Mouse (Mus musculus) monocyte, adult 5-6 weeks (primary cell): ENCODE data around the gene Plcb2. TPM values are rescaled to one million over a fixed set of nuclear protein-coding genes. Genes with fewer than 3 reads are reported as not detected.

ENCODE experiments used
- ATAC-seq: fragments of 153-309, 156-312 bp; replicated peaks from 2 replicates; pipeline ENCODE4 v1.8.0; 2017; ENCODE audit warnings: mild to moderate bottlenecking; ENCODE audit not compliant: low TSS enrichment, insufficient number of reproducible peaks, severe bottlenecking, poor library complexity, low FRiP score
- total RNA-seq: library from RNA; stranded (forward); fragments of 200-1000, 200-491, 200-594 nt; gene quantifications from 3 replicates; pipeline ENCODE4 v1.2.3, GENCODE M21; 2017

Gene Plcb2
- total RNA-seq, 1 experiment from 2014 or later: 32.8 TPM

DNA sequence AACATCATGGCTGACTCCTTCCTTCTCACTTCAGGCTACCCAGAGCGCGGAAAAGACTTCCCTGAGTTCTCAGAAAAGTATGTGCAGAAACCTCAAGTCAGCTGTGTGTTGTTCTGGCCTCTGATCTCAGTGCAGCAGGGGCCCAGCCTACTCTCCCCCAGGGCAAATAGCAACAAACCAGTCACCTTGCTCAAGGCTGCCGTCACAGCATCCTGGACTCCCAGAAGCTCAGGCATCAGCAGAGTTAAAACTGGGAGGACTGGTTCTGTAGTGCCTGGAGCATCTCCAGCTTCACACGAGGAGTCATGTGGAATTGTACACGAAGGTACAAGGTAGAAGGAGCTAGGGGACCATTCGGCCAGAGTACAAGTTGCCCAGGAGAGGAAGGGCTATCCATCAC lies 59.0 kb downstream of the Plcb2 start:
- no peak for ATAC-seq

DNA sequence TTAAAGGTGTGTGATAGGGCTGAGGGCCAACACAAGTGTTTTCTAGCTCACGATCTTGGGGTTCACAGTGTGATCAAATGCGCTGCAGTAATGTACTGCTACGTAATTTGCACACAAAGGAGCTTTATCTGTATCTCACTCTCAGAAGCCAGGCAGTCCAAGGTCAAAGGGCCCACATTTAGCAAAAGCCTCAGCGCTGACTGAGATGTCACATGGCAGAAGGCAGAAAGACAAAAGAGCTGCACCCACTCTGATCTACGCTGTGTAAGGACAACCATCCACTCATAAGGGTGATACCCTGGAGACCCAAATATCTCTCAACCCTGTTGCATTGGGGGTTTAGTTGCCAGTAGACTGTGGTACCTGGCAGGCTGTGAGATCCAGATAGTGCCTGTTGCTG lies 61.1 kb downstream of the Plcb2 start:
- ATAC-seq: no peak

DNA sequence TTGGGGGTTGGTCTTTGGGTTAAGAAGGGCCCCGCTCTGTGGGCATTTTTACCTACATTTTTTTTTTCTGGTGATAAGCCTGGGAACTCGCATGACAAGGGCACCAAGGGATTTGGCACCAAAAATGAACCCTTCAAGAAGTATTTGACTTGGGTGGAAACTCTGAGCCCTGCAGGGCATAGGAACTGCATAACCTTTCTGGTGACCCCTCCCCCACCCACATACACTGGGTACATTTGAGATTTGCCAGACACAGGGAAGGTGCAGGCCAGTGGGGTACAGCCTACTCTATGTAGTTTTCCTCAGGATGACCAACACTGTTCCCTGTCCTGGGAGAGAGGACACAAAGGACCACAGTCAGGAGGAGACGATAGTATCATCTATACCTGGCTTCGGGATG lies 62.6 kb downstream of the Plcb2 start:
- no peak for ATAC-seq

DNA sequence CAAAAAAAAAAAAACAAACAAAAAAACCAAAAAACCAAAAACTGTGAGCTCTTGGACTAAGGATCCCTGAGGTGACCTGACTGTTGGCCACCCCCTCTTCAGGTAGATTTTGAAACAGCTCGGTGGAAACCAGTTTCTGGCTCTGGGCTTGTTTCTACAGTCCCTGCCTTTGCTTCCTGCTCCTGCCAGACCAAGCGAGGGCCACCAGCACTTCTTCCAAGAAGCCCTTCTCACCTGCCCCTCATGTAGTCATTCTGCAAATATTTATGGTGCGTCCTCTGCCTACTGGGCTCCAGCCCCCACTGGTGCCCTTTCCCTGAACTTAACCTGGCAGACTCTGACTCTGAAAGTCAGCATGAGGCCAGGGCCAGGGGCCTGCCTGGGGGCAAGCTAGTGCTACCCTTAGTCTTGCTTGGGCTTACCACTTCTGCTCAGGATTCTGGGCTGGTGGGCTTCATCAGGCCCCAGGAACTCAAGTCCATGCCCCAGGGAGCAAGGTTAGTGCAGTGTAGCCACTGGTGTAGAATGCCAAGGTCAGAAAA lies 63.2 kb downstream of the Plcb2 start:
- no peak for ATAC-seq

DNA sequence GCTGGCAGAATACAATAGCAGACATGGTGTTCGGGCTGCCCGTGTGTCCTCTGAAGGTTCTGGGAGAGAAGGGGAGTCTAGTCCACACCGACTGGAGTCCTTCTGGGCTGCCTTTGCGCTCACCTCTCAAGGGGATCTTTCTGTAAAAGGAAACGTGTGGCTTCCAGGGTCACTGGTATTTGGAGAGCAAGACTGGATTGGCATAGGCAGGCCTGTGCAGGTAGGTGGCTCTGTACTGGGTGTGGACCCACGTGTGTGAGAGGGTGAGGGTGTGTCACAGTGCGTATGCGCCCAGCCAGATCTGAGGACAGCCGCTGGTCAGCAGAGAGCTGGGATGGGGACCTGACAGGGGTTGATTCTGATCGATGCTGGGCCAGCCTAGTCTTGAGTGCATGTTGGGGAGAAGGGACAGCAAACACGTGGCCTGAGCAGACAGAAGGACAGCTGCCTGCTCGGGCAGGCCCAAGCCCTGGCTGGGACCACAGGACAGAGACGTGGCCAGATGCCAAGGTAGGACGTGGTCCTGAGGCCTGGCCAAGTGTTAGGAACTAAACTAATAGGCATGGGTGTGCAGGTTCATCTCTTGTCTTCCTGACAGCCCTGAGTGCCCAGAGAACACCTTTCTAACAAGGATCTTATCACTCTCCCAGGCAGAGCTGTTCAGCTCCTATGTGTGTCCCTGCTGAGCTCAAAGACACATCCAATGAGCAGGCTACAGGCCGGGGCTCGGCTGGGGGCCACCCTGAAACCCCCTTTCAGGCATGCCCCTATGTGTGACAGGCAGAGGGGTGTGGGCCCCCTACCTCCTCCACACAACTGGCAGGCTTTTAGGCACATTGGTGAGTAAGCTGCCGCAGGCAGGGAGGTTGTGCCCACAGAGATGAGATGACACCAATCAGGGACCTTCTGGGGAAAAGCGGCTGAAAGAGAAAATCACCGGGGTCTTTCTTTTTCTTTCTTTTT lies 64.2 kb downstream of the Plcb2 start:
- no peak for ATAC-seq

DNA sequence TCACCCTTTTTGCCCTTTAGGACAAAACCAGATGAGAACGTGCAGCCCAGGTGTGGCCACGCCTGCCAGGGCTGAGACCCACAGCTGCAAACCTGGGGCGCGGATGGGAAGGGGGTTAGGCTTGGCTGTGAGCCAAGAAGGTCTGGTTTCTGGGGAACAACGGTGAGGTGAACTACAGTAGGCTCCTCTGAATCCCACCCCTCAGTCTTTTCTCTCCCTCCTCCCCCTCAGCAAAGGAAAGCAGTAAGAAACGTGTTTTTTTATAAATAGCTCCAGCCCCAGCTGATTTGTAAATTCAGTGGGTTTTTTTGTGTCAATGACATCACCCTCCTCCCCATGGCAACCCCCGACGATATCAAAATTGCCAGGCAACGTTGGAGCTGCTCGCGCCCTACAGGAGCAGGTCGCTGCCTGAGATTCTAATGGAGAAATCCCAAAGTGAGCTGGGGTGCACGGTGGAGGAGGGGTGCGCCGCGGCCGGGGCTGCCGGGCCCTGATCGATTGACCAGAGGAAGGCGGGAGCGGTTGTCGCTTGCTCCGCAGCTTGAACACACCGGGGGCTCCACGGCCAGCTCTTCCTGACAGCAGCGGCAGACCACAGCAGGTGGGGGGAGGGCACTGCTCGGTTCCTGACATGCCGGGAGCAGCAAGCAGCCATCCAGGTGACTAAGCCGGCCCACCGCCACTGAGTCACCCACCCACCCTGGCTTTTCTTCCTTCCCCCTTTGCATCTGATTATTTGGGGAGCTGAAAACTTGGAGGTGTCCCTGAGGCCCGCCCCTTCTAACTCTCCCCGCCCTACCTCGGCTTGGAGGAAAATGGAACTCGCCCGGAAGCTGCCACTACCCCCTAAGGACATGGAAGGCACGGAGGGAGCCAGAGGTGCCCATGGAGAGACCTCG lies 65.1 kb downstream of the Plcb2 start, which contains the start of gene Pak6:
Pak6 (plus strand) TSS at position 402 of the 902 bp plus-strand sequence.
- ATAC-seq: no peak

DNA sequence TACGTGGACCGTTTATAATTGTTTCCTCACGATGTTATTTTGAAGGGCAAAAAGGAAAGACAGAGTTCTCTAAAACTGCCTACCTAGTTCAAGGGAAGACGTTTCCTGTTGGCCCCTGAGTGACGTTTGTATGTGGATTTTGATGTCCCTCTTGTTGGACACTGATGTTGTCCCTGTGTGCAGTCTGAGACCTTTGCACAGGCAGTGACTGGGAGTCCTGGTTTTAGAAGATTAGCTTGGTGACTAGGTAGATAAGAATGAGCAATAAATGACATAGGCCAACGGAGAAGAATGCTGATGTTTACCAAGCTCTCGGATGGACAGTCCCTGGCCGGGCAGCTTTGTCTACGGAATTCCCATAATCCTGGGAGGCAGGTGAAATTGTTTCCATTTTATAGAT lies 66.3 kb downstream of the Plcb2 start:
- ATAC-seq: no peak

DNA sequence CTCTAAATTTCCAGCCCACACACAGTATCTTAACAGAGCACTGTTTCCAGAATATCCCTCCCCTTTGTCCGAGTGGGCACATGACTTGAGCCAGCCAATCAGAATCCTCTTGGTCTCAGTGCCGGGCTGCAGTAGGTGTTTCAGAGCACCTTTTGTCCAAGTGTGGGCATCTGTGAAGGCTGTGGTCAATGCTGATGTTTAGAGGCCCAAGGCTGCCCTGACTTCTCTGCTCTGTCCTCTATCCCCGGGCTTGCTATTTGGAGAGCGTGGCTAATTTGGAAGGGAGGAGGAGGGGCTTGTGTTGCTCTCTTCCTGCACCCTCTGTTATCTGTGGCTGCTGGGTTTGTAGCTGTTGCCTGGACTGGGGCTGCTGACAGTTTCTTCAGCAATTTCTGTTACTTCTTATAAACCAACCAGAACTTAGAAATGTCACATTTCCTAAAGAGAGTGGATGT lies 68.2 kb downstream of the Plcb2 start:
- ATAC-seq: no peak

DNA sequence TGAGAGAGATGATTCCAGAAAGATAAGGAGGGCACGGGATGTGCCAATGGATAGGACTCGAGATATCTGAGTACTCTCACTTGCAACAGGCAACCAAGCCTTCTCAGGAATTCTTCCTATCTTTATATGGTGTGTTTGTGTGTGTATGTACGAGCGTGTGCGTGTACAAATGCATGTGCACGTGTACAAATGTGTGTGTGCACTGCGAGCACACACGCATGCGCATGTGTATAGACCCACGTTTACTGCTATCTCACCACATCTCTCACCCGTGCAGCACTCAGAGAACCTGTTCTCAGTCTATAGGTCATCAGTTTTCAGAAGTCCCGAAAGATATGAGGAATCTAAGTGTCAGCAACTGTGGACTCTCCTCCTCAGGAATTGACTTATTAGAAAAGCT lies 68.7 kb downstream of the Plcb2 start:
- ATAC-seq: no peak

DNA sequence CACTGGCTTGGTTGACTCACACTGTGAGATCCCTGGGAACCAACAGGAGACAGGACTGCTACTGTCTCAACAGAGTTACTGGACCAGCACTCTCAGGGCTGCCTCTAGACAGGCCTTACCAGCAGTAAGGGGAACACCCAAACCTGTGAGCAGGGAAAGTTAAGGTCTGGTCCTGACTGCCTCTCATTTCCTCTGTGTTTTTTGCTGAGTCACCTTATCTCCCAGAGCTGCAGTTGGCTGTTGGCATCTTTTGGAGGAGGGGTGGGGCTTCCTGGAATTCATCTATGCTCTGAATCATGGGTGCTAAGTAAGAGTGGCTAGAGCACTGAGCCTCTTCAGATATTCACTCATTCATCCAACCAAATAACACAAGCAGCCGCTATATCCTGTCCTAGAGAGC lies 69.2 kb downstream of the Plcb2 start:
- ATAC-seq: no peak

DNA sequence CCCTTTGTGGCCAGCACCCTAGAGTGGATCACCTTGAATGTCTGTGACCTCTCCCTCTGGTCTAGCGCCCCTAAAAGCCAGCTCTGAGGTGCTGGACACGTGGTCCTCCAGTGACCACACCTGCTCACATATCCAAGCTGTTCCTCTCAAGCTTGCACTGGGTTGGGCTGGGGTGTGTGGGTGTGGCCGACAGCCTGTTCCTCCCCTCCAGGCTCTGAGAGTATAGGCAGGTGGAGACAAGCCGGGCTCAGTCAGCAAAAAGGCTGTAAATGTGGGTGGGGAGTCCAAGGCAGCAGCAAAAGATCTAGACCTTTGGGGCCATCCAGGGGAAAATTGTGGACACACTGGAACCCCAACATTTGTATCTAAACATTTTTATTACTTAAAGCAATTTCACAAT lies 69.8 kb downstream of the Plcb2 start:
- ATAC-seq: no peak; the same call in 1 of the 2 replicates

Other genes with a start within 250 kb of the Plcb2 start
- gene Srp14, start 248.7 kb downstream of the Plcb2 start, total RNA-seq: 189 to 249 TPM (median 241 TPM) in 3 replicates
- 21.5 to 42.1 TPM (median 35.4 TPM) in 3 replicates for gene Bmf, start 178.8 kb downstream of the Plcb2 start, total RNA-seq
- gene Bub1b, start 130.2 kb downstream of the Plcb2 start, total RNA-seq: 9.5 to 15.1 TPM (median 11.3 TPM) in 3 replicates
- 0.21 TPM in 1 of 3 replicates, not detected in the others for gene Pak6, start 65.1 kb downstream of the Plcb2 start, total RNA-seq
- 0.58 TPM in 1 of 3 replicates, not detected in the others for gene Ankrd63, start 24.5 kb downstream of the Plcb2 start, total RNA-seq
- 14.5 to 23.9 TPM (median 19.3 TPM) in 3 replicates for gene Inafm2, start 17.3 kb upstream of the Plcb2 start, total RNA-seq
- gene Ccdc9b, start 34.2 kb upstream of the Plcb2 start, total RNA-seq: 0.10 to 0.19 TPM in 2 of 3 replicates, not detected in the other
- not detected in 3 replicates for gene Phgr1, start 44.3 kb upstream of the Plcb2 start, total RNA-seq
- gene Disp2, start 51.3 kb upstream of the Plcb2 start, total RNA-seq: not detected in 3 replicates
- gene Knstrn, start 85.6 kb upstream of the Plcb2 start, total RNA-seq: 6.5 to 23.1 TPM (median 15.4 TPM) in 3 replicates
- gene Ivd, start 133.5 kb upstream of the Plcb2 start, total RNA-seq: 9.5 to 16.2 TPM (median 13.5 TPM) in 3 replicates
- gene Bahd1, start 171.9 kb upstream of the Plcb2 start, total RNA-seq: 5.6 to 11.9 TPM (median 9.6 TPM) in 3 replicates
- gene Chst14, start 198.1 kb upstream of the Plcb2 start, total RNA-seq: 2.7 to 4.7 TPM in 2 of 3 replicates, not detected in the other